Mouse (Mus musculus) MEL (cell line): ENCODE measurements at regions not wholly inside any gene's neighbourhood (a gene's known extent, or its start where the extent isn't known, plus 50 kb on each side); places are given as distances from the start of the nearest gene placed in this dataset.

Source experiments
- DNase-seq: peaks from one replicate; pipeline ENCODE4 v3.0.0; 2011; ENCODE audit warnings: low read depth, low spot score
- H3K27ac ChIP-seq: 2 replicates; pipeline ENCODE4 v1.5.1; 2012; ENCODE audit warnings: low read depth, mild to moderate bottlenecking, control low read depth, low read length, moderate library complexity; ENCODE audit not compliant: control insufficient read depth
- H3K27me3 ChIP-seq, 2 experiments: fragments of 150-350 bp in 1 of 2; sonication (generic) in 1 of 2; 2 replicates each; pipeline ENCODE4 v1.6.1; 2012; ENCODE audit warnings: low read length in 2 of 2, mild to moderate bottlenecking in 2 of 2, improper control_type of control experiment in 1 of 2, moderate library complexity in 1 of 2; ENCODE audit not compliant: insufficient read depth in 2 of 2, control insufficient read depth in 1 of 2
- H3K36me3 ChIP-seq, 2 experiments: 2 replicates each; pipeline ENCODE4 v1.6.1; 2012 to 2014; ENCODE audit warnings: low read length in 2 of 2, improper control_type of control experiment in 1 of 2, inconsistent platforms in 1 of 2, mild to moderate bottlenecking in 1 of 2; ENCODE audit not compliant: insufficient read depth in 2 of 2, control insufficient read depth in 1 of 2
- H3K4me1 ChIP-seq, 2 experiments: fragments of 150-350 bp in 1 of 2; sonication (generic) in 1 of 2; 2 replicates each; pipeline ENCODE4 v1.6.1; 2012; ENCODE audit warnings: low read length in 2 of 2, improper control_type of control experiment in 1 of 2, mild to moderate bottlenecking in 1 of 2; ENCODE audit not compliant: insufficient read depth in 2 of 2, control insufficient read depth in 1 of 2
- H3K4me3 ChIP-seq, 2 experiments: fragments of 150-350 bp in 1 of 2; sonication (generic) in 1 of 2; 2 replicates each; pipeline ENCODE4 v1.5.1; 2012; ENCODE audit warnings: low read depth in 2 of 2, low read length in 2 of 2, mild to moderate bottlenecking in 2 of 2, moderate library complexity in 2 of 2, control low read depth in 1 of 2, improper control_type of control experiment in 1 of 2; ENCODE audit not compliant: control insufficient read depth in 1 of 2, insufficient read depth in 1 of 2
- H3K79me2 ChIP-seq: 2 replicates; pipeline ENCODE4 v1.6.1; 2012; ENCODE audit warnings: mild to moderate bottlenecking, low read length, moderate library complexity; ENCODE audit not compliant: control insufficient read depth, poor library complexity, insufficient read depth
- H3K9ac ChIP-seq: 2 replicates; pipeline ENCODE4 v1.6.1; 2012; ENCODE audit warnings: low read depth, mild to moderate bottlenecking, control low read depth, low read length, moderate library complexity; ENCODE audit not compliant: control insufficient read depth, poor library complexity, severe bottlenecking
- H3K9me3 ChIP-seq: fragments of 150-350 bp; sonication (generic); replicated peaks from 2 replicates; pipeline ENCODE4 v1.6.1; 2012; ENCODE audit warnings: mild to moderate bottlenecking, low read length, improper control_type of control experiment, moderate library complexity; ENCODE audit not compliant: insufficient read depth
- BHLHE40 ChIP-seq: IDR thresholded peaks from 2 replicates; pipeline ENCODE4 v1.6.1; 2012; ENCODE audit warnings: low read depth, mild to moderate bottlenecking, inconsistent platforms, low read length, improper control_type of control experiment, borderline replicate concordance
- CHD2 ChIP-seq: IDR thresholded peaks from 2 replicates; pipeline ENCODE4 v1.6.1; 2011; ENCODE audit warnings: low read length, improper control_type of control experiment
- CTCF ChIP-seq, 3 experiments: IDR thresholded peaks in 2 of 3; conservative IDR thresholded peaks in 1 of 3; 2 replicates each; pipeline ENCODE4 v1.5.1; 2011 to 2012; ENCODE audit warnings: low read length in 3 of 3, low read depth in 2 of 3, mild to moderate bottlenecking in 2 of 3, improper control_type of control experiment in 1 of 3, inconsistent platforms in 1 of 3, mixed read lengths in 1 of 3, moderate library complexity in 1 of 3; ENCODE audit not compliant: control insufficient read depth in 1 of 3, insufficient read depth in 1 of 3, poor library complexity in 1 of 3, severe bottlenecking in 1 of 3
- E2F4 ChIP-seq: IDR thresholded peaks from 2 replicates; pipeline ENCODE4 v1.6.1; 2011; ENCODE audit warnings: low read depth, low read length, improper control_type of control experiment, borderline replicate concordance
- ELF1 ChIP-seq: IDR thresholded peaks from 2 replicates; pipeline ENCODE4 v1.6.1; 2014; ENCODE audit warnings: low read depth, mild to moderate bottlenecking, inconsistent platforms, low read length, improper control_type of control experiment, moderate library complexity
- EP300 ChIP-seq, 2 experiments: IDR thresholded peaks; 2 replicates each; pipeline ENCODE4 v1.6.1; 2011; ENCODE audit warnings: improper control_type of control experiment in 2 of 2, low read length in 2 of 2, low read depth in 1 of 2, mild to moderate bottlenecking in 1 of 2
- ETS1 ChIP-seq: IDR thresholded peaks from 2 replicates; pipeline ENCODE4 v1.6.1; 2012; ENCODE audit warnings: low read depth, mild to moderate bottlenecking, inconsistent platforms, low read length, improper control_type of control experiment, moderate library complexity
- GABPA ChIP-seq: IDR thresholded peaks from 2 replicates; pipeline ENCODE4 v1.6.1; 2012; ENCODE audit warnings: low read depth, mild to moderate bottlenecking, inconsistent platforms, low read length, improper control_type of control experiment, moderate library complexity
- GATA1 ChIP-seq: IDR thresholded peaks from 2 replicates; pipeline ENCODE4 v1.6.1; 2011; ENCODE audit warnings: low read depth, low read length, improper control_type of control experiment
- JUND ChIP-seq: IDR thresholded peaks from 2 replicates; pipeline ENCODE4 v1.6.1; 2011; ENCODE audit warnings: low read depth, mild to moderate bottlenecking, improper control_type of control experiment, low read length
- KAT2A ChIP-seq: conservative IDR thresholded peaks from 2 replicates; pipeline ENCODE4 v1.6.1; 2012; ENCODE audit warnings: low read depth, low read length, improper control_type of control experiment, inconsistent platforms
- MAX ChIP-seq: IDR thresholded peaks from 2 replicates; pipeline ENCODE4 v1.6.1; 2011; ENCODE audit warnings: low read length, improper control_type of control experiment
- MAZ ChIP-seq: IDR thresholded peaks from 2 replicates; pipeline ENCODE4 v1.6.1; 2012; ENCODE audit warnings: low read depth, mild to moderate bottlenecking, inconsistent platforms, low read length, improper control_type of control experiment
- MEF2A ChIP-seq: IDR thresholded peaks from 2 replicates; pipeline ENCODE4 v1.6.1; 2014; ENCODE audit warnings: low read depth, mild to moderate bottlenecking, inconsistent platforms, low read length, improper control_type of control experiment; ENCODE audit not compliant: poor library complexity, insufficient replicate concordance, severe bottlenecking; ENCODE audit errors: extremely low read depth
- MYB ChIP-seq: IDR thresholded peaks from 2 replicates; pipeline ENCODE4 v1.6.1; 2011; ENCODE audit warnings: mild to moderate bottlenecking, low read depth, low read length, improper control_type of control experiment
- MYC ChIP-seq: IDR thresholded peaks from 2 replicates; pipeline ENCODE4 v1.6.1; 2011; ENCODE audit warnings: low read depth, mild to moderate bottlenecking, low read length, improper control_type of control experiment, moderate library complexity
- NRF1 ChIP-seq: IDR thresholded peaks from 2 replicates; pipeline ENCODE4 v1.6.1; 2014; ENCODE audit warnings: low read depth, mild to moderate bottlenecking, inconsistent platforms, low read length, improper control_type of control experiment, moderate library complexity; ENCODE audit not compliant: poor library complexity, insufficient read depth, severe bottlenecking
- POLR2AphosphoS5 ChIP-seq: IDR thresholded peaks from 2 replicates; pipeline ENCODE4 v1.6.1; 2012; ENCODE audit warnings: low read depth, borderline replicate concordance, mild to moderate bottlenecking, inconsistent platforms, low read length, moderate library complexity, mixed read lengths
- SIN3A ChIP-seq: IDR thresholded peaks from 2 replicates; pipeline ENCODE4 v1.6.1; 2012; ENCODE audit warnings: low read length, improper control_type of control experiment, inconsistent platforms
- TBP ChIP-seq: IDR thresholded peaks from 2 replicates; pipeline ENCODE4 v1.8.0; 2011; ENCODE audit warnings: low read depth, low read length, improper control_type of control experiment
- TCF12 ChIP-seq: IDR thresholded peaks from 2 replicates; pipeline ENCODE4 v1.6.1; 2014; ENCODE audit warnings: low read depth, mild to moderate bottlenecking, inconsistent platforms, low read length, improper control_type of control experiment, moderate library complexity
- USF1 ChIP-seq: IDR thresholded peaks from 2 replicates; pipeline ENCODE4 v1.6.1; 2014; ENCODE audit warnings: low read depth, mild to moderate bottlenecking, inconsistent platforms, low read length, improper control_type of control experiment, moderate library complexity
- ZC3H11A ChIP-seq: IDR thresholded peaks from 2 replicates; pipeline ENCODE4 v1.6.1; 2012; ENCODE audit warnings: low read depth, mild to moderate bottlenecking, inconsistent platforms, low read length, improper control_type of control experiment
- ZKSCAN1 ChIP-seq: IDR thresholded peaks from 2 replicates; pipeline ENCODE4 v1.6.1; 2012; ENCODE audit warnings: low read depth, mild to moderate bottlenecking, inconsistent platforms, low read length, improper control_type of control experiment, moderate library complexity
- ZMIZ1 ChIP-seq: IDR thresholded peaks from 2 replicates; pipeline ENCODE4 v1.6.1; 2012; ENCODE audit warnings: low read depth, mild to moderate bottlenecking, inconsistent platforms, low read length, improper control_type of control experiment, moderate library complexity

GRCm38 (mm10) chr4:48913301-48913700 lies 145.8 kb upstream of the Plppr1 start:
- Histone ChIP-seq H3K4me3 (no peak overlapping the region), H3K36me3 (no peaks in the 10 kb centered on the region), H3K9me3 (no peaks in the 10 kb centered on the region), H3K27ac (no peak overlapping the region), H3K27me3 (no peaks in the 10 kb centered on the region), H3K9ac (no peak overlapping the region), H3K79me2 (no peaks in the 10 kb centered on the region), H3K4me1 (no peaks in the 10 kb centered on the region)
- no peak for DNase-seq
- no peak for TF ChIP-seq POLR2AphosphoS5
- no peak for TF ChIP-seq MEF2A
- TF ChIP-seq JUND = no peak
- no peak for TF ChIP-seq TCF12
- TF ChIP-seq ETS1 = no peak
- TF ChIP-seq ZC3H11A = no peak
- TF ChIP-seq USF1 = no peak
- no peak for TF ChIP-seq ZKSCAN1
- no peak for TF ChIP-seq E2F4
- no peak for TF ChIP-seq CTCF (IDR thresholded peaks at IDR 0.05 in 2 of 3, conservative IDR thresholded peaks at IDR 0.05 in 1 of 3; ENCODE audit: control insufficient read depth in 1 of 3, insufficient read depth in 1 of 3, low read depth in 2 of 3, low read length in 3 of 3, poor library complexity in 1 of 3, severe bottlenecking in 1 of 3)
- no peak for TF ChIP-seq TBP
- TF ChIP-seq ELF1 = no peak
- no peak for TF ChIP-seq BHLHE40
- TF ChIP-seq NRF1 = no peak
- no peak for TF ChIP-seq ZMIZ1
- TF ChIP-seq MYC = no peak

GRCm38 (mm10) chr4:48924576-48925459 lies 134.3 kb upstream of the Plppr1 start:
- Histone ChIP-seq H3K4me1 (no peaks in the 10 kb centered on the region), H3K9me3 (no peaks in the 10 kb centered on the region), H3K27me3 (no peaks in the 10 kb centered on the region), H3K79me2 (no peaks in the 10 kb centered on the region), H3K36me3 (no peaks in the 10 kb centered on the region), H3K27ac (no peak overlapping the region), H3K4me3 (no peak overlapping the region), H3K9ac (no peak overlapping the region)
- DNase-seq = no peak
- TF ChIP-seq BHLHE40 (no peak), GATA1 (no peak), TCF12 (no peak), CHD2 (no peak), MYB (no peak), E2F4 (no peak), KAT2A (no peak), EP300 (IDR thresholded peaks at IDR 0.05; ENCODE audit: low read depth in 1 of 2, low read length in 2 of 2) (no peak), USF1 (no peak), MAX (no peak), POLR2AphosphoS5 (no peak), ZMIZ1 (no peak), GABPA (no peak), MEF2A (no peak), MAZ (no peak), CTCF (IDR thresholded peaks at IDR 0.05 in 2 of 3, conservative IDR thresholded peaks at IDR 0.05 in 1 of 3; ENCODE audit: control insufficient read depth in 1 of 3, insufficient read depth in 1 of 3, low read depth in 2 of 3, low read length in 3 of 3, poor library complexity in 1 of 3, severe bottlenecking in 1 of 3) (no peak), ETS1 (no peak), SIN3A (no peak)
